Mouse (Mus musculus) C2C12 (cell line): ENCODE measurements around the gene Tpcn2. TPM values are rescaled to one million over a fixed set of nuclear protein-coding genes. Genes with fewer than 3 reads are reported as not detected.

ENCODE experiments used
- H3K27me3 ChIP-seq: one replicate; pipeline ENCODE4 v1.6.1; 2011; ENCODE audit not compliant: control insufficient read depth, insufficient read depth, insufficient read length
- H3K36me3 ChIP-seq: one replicate; pipeline ENCODE4 v1.6.1; 2011; ENCODE audit not compliant: control insufficient read depth, insufficient read depth
- H3K4me3 ChIP-seq: one replicate; pipeline ENCODE4 v1.5.1; 2011; ENCODE audit warnings: mild to moderate bottlenecking, control low read depth; ENCODE audit not compliant: poor library complexity, insufficient read depth, severe bottlenecking
- H3K79me2 ChIP-seq: one replicate; pipeline ENCODE4 v1.6.1; 2011; ENCODE audit not compliant: control insufficient read depth, insufficient read depth
- H3K79me3 ChIP-seq: one replicate; pipeline ENCODE4 v1.6.1; 2011; ENCODE audit warnings: low read depth, control low read depth
- H3ac ChIP-seq: one replicate; pipeline ENCODE3; 2011; ENCODE audit warnings: low read depth; ENCODE audit not compliant: control insufficient read depth, insufficient read length
- CEBPB ChIP-seq: IDR thresholded peaks from one replicate; pipeline ENCODE4 v1.6.1; 2011; ENCODE audit warnings: low read depth, mild to moderate bottlenecking, control low read depth, moderate library complexity
- CTCF ChIP-seq: IDR thresholded peaks from one replicate; pipeline ENCODE4 v1.5.1; 2011; ENCODE audit not compliant: control insufficient read depth, insufficient read depth, insufficient read length
- FOSL1 ChIP-seq: IDR thresholded peaks from one replicate; pipeline ENCODE4 v1.8.0; 2011; ENCODE audit warnings: mild to moderate bottlenecking, low read length; ENCODE audit not compliant: poor library complexity, insufficient read depth, severe bottlenecking
- MAX ChIP-seq: IDR thresholded peaks from one replicate; pipeline ENCODE4 v1.6.1; 2011; ENCODE audit warnings: mild to moderate bottlenecking, control low read depth
- MYOD1 ChIP-seq: IDR thresholded peaks from one replicate; pipeline ENCODE4 v1.6.1; 2011; ENCODE audit warnings: low read depth; ENCODE audit not compliant: control insufficient read depth, insufficient read length
- MYOG ChIP-seq: IDR thresholded peaks from one replicate; pipeline ENCODE4 v1.6.1; 2011; ENCODE audit not compliant: control insufficient read depth, insufficient read length; ENCODE audit errors: extremely low read depth
- USF1 ChIP-seq: IDR thresholded peaks from one replicate; pipeline ENCODE4 v1.6.1; 2011; ENCODE audit warnings: low read depth, mild to moderate bottlenecking, control low read depth, moderate library complexity
- polyA plus RNA-seq: library from polyadenylated mRNA; unstranded; fragments of >200 nt; fragmentation: generic; extraction: Trizol; gene quantifications from one replicate; pipeline ENCODE4 v1.2.1, GENCODE M21; 2012; ENCODE audit warnings: missing spikeins

Gene Tpcn2
- polyA plus RNA-seq, 1 experiment: 5.2 TPM

GRCm38 (mm10) chr7:145301008-145301340, 17.2 kb upstream of the Tpcn2 start:
- H3K79me2 ChIP-seq: no peaks in the 10 kb centered on the region
- no peaks in the 10 kb centered on the region for H3K36me3 ChIP-seq
- H3K79me3 ChIP-seq: no peaks in the 10 kb centered on the region
- no peak overlapping the region for H3K4me3 ChIP-seq
- no peak for TF ChIP-seq CEBPB
- no peak for TF ChIP-seq MYOG
- no peak for TF ChIP-seq MYOD1
- TF ChIP-seq CTCF: no peak
- no peak for TF ChIP-seq FOSL1
- TF ChIP-seq USF1: no peak
- TF ChIP-seq MAX: no peak
- no peak overlapping the region for H3ac ChIP-seq
- H3K27me3 ChIP-seq: no peaks in the 10 kb centered on the region

- Histone ChIP-seq H3ac (no peak within 1 kb of the TSS), H3K79me2 (no peaks in the 10 kb centered on the region), H3K36me3 (no peaks in the 10 kb centered on the region), H3K4me3 (no peak within 1 kb of the TSS), H3K27me3 (no peaks in the 10 kb centered on the region), H3K79me3 (no peaks in the 10 kb centered on the region)
- no peak for TF ChIP-seq MAX
- TF ChIP-seq MYOG: no peak
- TF ChIP-seq CEBPB: no peak
- TF ChIP-seq CTCF: no peak
- TF ChIP-seq FOSL1: no peak
- TF ChIP-seq MYOD1: no peak
- TF ChIP-seq USF1: no peak
Measured at GRCm38 (mm10) chr7:145300321-145301007, 16.7 kb upstream of the Tpcn2 start, which contains the start of gene Mrgprf. TSS of gene Mrgprf (plus strand) at chr7:145300828.

GRCm38 (mm10) chr7:145299562-145300320, 15.9 kb upstream of the Tpcn2 start:
- H3ac ChIP-seq: no peak overlapping the region
- H3K36me3 ChIP-seq: no peaks in the 10 kb centered on the region
- no peaks in the 10 kb centered on the region for H3K79me3 ChIP-seq
- H3K27me3 ChIP-seq: no peaks in the 10 kb centered on the region
- no peak for TF ChIP-seq USF1
- no peak for TF ChIP-seq CEBPB
- no peak for TF ChIP-seq MYOG
- TF ChIP-seq FOSL1: no peak
- TF ChIP-seq MAX: no peak
- TF ChIP-seq CTCF: no peak
- TF ChIP-seq MYOD1: no peak
- no peaks in the 10 kb centered on the region for H3K79me2 ChIP-seq
- no peak overlapping the region for H3K4me3 ChIP-seq

GRCm38 (mm10) chr7:145298666-145299490, 15.1 kb upstream of the Tpcn2 start:
- H3K79me2 ChIP-seq: no peaks in the 10 kb centered on the region
- no peaks in the 10 kb centered on the region for H3K27me3 ChIP-seq
- no peak overlapping the region for H3K4me3 ChIP-seq
- H3K79me3 ChIP-seq: no peaks in the 10 kb centered on the region
- H3K36me3 ChIP-seq: no peaks in the 10 kb centered on the region
- TF ChIP-seq CTCF: no peak
- TF ChIP-seq MYOD1: no peak
- no peak overlapping the region for H3ac ChIP-seq

GRCm38 (mm10) chr7:145293859-145294258, 10.0 kb upstream of the Tpcn2 start:
- Histone ChIP-seq H3K79me3 (no peaks in the 10 kb centered on the region), H3K36me3 (no peaks in the 10 kb centered on the region), H3K4me3 (no peak overlapping the region), H3K27me3 (no peaks in the 10 kb centered on the region), H3ac (no peak overlapping the region), H3K79me2 (no peaks in the 10 kb centered on the region)
- TF ChIP-seq MYOG: no peak
- no peak for TF ChIP-seq CTCF
- TF ChIP-seq MAX: no peak
- no peak for TF ChIP-seq FOSL1
- no peak for TF ChIP-seq MYOD1
- TF ChIP-seq USF1: no peak
- TF ChIP-seq CEBPB: no peak
